Mouse (Mus musculus): Measurements from ENCODE around the gene Topbp1. TPM values are rescaled to one million over a fixed set of nuclear protein-coding genes. Genes with fewer than 3 reads are reported as not detected.

Gene Topbp1
- polyA plus RNA-seq (2016; fragmentation: Nextera tagmentation; extraction: Ambion mirVana) = 69.8 and 74.1 TPM in 2 replicates

DNA sequence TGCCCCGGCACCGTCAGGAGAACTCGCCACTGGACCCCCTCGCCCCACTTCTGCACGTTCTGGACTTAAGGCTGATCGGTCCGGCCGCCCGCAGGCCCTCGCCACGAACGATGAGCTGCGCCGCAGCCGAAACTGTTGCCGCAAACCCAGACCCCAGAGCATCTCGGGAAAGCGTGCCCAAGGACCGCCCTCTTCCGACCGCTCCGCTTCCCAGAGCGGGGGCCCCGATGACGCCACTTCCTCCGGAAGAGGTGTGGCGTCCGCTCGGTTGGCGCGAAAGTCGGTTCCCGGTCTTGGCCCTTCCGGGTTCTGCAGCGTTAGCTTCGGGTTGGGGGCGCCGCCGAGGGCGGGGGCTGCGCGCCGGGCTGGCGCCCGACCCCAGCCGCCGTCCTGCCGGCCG lies at the start of gene Topbp1, which contains the start of gene 1300017J02Rik:
Topbp1 (plus strand) TSS at position 289 of the 400 bp plus-strand sequence.
1300017J02Rik (minus strand) TSS at position 156 of the 400 bp plus-strand sequence.
- Histone ChIP-seq H3K27ac (peak within 1 kb of the TSS; percentile 91), H3K4me3 (peak within 1 kb of the TSS; percentile 94), H3K9me3 (replicated peaks) (no peaks in the 10 kb centered on the region), H3K27me3 (replicated peaks) (no peaks in the 10 kb centered on the region), H3K4me2 (peak within 1 kb of the TSS; percentile 85), H3K9ac (peak within 1 kb of the TSS; percentile 92), H3K36me3 (peaks cover 33% of the 10 kb centered on the region), H3K4me1 (peaks cover 46% of the 10 kb centered on the region)
- WGBS (ENCODE audit: insufficient replicate concordance) = under 1% methylated on average over 47 of the region's 49 CpGs
- ATAC-seq = peak; percentile 96

DNA sequence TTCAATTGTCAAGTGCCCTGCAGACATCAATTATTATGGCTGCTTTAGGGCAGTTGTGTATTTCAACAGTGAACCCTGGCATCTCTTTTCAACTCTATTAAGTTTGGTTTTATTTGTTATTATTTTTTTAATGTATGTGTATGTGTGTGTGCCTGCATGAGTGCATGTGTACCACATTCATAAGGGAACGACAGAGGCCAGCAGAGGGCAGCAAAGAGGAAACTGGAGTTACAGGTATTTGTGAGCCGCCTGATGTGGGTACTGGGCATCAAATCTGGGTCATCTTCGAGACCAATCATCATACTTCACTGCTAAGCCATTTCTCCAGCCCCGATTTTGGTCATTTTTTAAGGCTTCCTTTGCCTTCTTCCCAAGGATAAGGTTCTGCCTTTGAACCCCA lies 39.2 kb upstream of the Topbp1 start:
- H3K9me3 ChIP-seq (replicated peaks) = 0 out of 2 replicates have a peak, but pooled peaks cover 5% of the 10 kb centered on the region
- peaks cover 88% of the 10 kb centered on the region for H3K36me3 ChIP-seq
- H3K4me3 ChIP-seq = no peak overlapping the region
- no peak overlapping the region for H3K9ac ChIP-seq
- ATAC-seq = no peak
- no peaks in the 10 kb centered on the region for H3K27me3 ChIP-seq (replicated peaks)
- H3K4me2 ChIP-seq = no peak overlapping the region
- WGBS (ENCODE audit: insufficient replicate concordance) = 82% methylated on average over 4 of the region's 4 CpGs
- 0 out of 2 replicates have a peak, but pooled peaks cover 3% of the 10 kb centered on the region for H3K4me1 ChIP-seq
- no peak overlapping the region for H3K27ac ChIP-seq

DNA sequence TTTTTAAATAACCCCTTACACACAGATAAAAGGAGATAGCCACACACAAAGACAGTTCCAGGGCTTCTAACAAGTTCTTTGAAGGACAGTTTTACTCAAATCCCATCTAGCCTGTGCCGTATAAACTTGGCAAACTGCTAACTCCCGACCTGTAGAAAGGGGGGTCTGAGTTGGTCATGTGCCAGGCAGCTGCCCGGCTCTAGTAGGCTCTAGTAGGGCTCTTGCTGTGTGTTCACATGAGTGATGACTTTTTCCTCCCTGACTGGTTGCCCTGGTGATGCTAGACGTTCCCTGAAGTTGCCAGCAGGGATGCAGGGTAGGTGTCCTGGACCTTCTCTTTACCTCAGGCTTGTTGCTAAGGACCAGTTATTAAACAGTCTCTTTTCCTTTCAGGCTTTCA lies 33.9 kb upstream of the Topbp1 start:
- H3K9ac ChIP-seq = no peak overlapping the region
- ATAC-seq = no peak
- H3K36me3 ChIP-seq = peaks cover 75% of the 10 kb centered on the region
- WGBS (ENCODE audit: insufficient replicate concordance) = 57% methylated on average over 4 of the region's 4 CpGs
- H3K9me3 ChIP-seq (replicated peaks) = 0 out of 2 replicates have a peak, but pooled peaks cover under 1% of the 10 kb centered on the region
- no peak overlapping the region for H3K4me2 ChIP-seq
- H3K27ac ChIP-seq = no peak overlapping the region
- no peaks in the 10 kb centered on the region for H3K27me3 ChIP-seq (replicated peaks)
- peaks cover 27% of the 10 kb centered on the region for H3K4me1 ChIP-seq
- no peak overlapping the region for H3K4me3 ChIP-seq

DNA sequence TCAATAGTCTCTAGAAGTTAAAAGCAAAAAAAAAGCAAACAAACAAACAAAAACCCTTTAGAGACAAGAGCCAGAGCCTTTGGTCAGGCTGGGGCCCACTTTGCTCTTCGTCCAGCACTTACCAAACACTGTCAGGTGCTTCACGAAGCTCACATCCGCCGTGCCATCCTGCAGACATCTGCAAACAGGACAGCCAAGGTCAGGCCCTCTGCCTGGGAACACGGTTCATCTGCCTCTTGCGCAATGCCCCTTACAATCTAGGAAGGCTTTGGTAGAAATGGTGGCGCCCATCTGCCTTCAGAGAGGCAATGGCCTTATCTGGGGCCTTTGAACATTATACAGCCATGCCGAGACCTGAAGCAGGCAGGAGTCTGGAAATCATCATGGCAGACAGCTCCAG lies 30.2 kb upstream of the Topbp1 start:
- Histone ChIP-seq H3K9ac (no peak overlapping the region), H3K27me3 (replicated peaks) (no peaks in the 10 kb centered on the region), H3K9me3 (replicated peaks) (no peaks in the 10 kb centered on the region), H3K27ac (0 out of 2 replicates have a peak overlapping the region, but pooled peaks have one; percentile 53), H3K4me3 (no peak overlapping the region), H3K4me2 (no peak overlapping the region), H3K4me1 (peaks cover 37% of the 10 kb centered on the region), H3K36me3 (peaks cover 73% of the 10 kb centered on the region)
- WGBS (ENCODE audit: insufficient replicate concordance) = 66% methylated on average over 8 of the region's 8 CpGs
- no peak for ATAC-seq

GRCm38 (mm10) chr9:103275676-103276075 lies 29.3 kb upstream of the Topbp1 start:
- Histone ChIP-seq H3K9ac (peak overlapping the region; percentile 32), H3K4me2 (peak overlapping the region; percentile 23), H3K27ac (peak overlapping the region; percentile 73), H3K27me3 (replicated peaks) (no peaks in the 10 kb centered on the region), H3K36me3 (peaks cover 80% of the 10 kb centered on the region), H3K9me3 (replicated peaks) (no peaks in the 10 kb centered on the region), H3K4me3 (no peak overlapping the region), H3K4me1 (peaks cover 34% of the 10 kb centered on the region)
- 31% methylated on average over 1 of the region's 1 CpGs for WGBS (ENCODE audit: insufficient replicate concordance)
- peak; percentile 80 for ATAC-seq

GRCm38 (mm10) chr9:103276876-103277275 lies 28.1 kb upstream of the Topbp1 start:
- peak overlapping the region; percentile 73; the same call in 1 of the 2 replicates for H3K27ac ChIP-seq
- ATAC-seq = no peak
- no peak overlapping the region for H3K4me3 ChIP-seq
- H3K9ac ChIP-seq = no peak overlapping the region
- no peaks in the 10 kb centered on the region for H3K9me3 ChIP-seq (replicated peaks)
- 80% methylated on average over 6 of the region's 6 CpGs for WGBS (ENCODE audit: insufficient replicate concordance)
- H3K27me3 ChIP-seq (replicated peaks) = no peaks in the 10 kb centered on the region
- peaks cover 86% of the 10 kb centered on the region for H3K36me3 ChIP-seq
- H3K4me1 ChIP-seq = peaks cover 34% of the 10 kb centered on the region
- H3K4me2 ChIP-seq = no peak overlapping the region

- H3K27ac ChIP-seq = peak overlapping the region; percentile 100
- H3K4me1 ChIP-seq = peaks cover 71% of the 10 kb centered on the region
- H3K36me3 ChIP-seq = peaks cover 16% of the 10 kb centered on the region
- H3K9me3 ChIP-seq (replicated peaks) = no peaks in the 10 kb centered on the region
- peak overlapping the region; percentile 72 for H3K4me3 ChIP-seq
- H3K27me3 ChIP-seq (replicated peaks) = no peaks in the 10 kb centered on the region
- WGBS (ENCODE audit: insufficient replicate concordance) = 32% methylated on average over 4 of the region's 4 CpGs
- H3K9ac ChIP-seq = peak overlapping the region; percentile 90
- no peak for ATAC-seq
- peak overlapping the region; percentile 74 for H3K4me2 ChIP-seq
These were observed 18.6 kb upstream of the Topbp1 start for GRCm38 (mm10) chr9:103286396-103286795.

GRCm38 (mm10) chr9:103286901-103287422 lies 18.1 kb upstream of the Topbp1 start:
- Histone ChIP-seq H3K4me2 (peak overlapping the region; percentile 74), H3K4me1 (peaks cover 71% of the 10 kb centered on the region), H3K9me3 (replicated peaks) (no peaks in the 10 kb centered on the region), H3K36me3 (peaks cover 11% of the 10 kb centered on the region), H3K4me3 (peak overlapping the region; percentile 72), H3K9ac (peak overlapping the region; percentile 90), H3K27ac (peak overlapping the region; percentile 100), H3K27me3 (replicated peaks) (no peaks in the 10 kb centered on the region)
- ATAC-seq = 0 out of 2 replicates have a peak, but pooled peaks have one; percentile 8
- WGBS (ENCODE audit: insufficient replicate concordance) = 61% methylated on average over 13 of the region's 13 CpGs

DNA sequence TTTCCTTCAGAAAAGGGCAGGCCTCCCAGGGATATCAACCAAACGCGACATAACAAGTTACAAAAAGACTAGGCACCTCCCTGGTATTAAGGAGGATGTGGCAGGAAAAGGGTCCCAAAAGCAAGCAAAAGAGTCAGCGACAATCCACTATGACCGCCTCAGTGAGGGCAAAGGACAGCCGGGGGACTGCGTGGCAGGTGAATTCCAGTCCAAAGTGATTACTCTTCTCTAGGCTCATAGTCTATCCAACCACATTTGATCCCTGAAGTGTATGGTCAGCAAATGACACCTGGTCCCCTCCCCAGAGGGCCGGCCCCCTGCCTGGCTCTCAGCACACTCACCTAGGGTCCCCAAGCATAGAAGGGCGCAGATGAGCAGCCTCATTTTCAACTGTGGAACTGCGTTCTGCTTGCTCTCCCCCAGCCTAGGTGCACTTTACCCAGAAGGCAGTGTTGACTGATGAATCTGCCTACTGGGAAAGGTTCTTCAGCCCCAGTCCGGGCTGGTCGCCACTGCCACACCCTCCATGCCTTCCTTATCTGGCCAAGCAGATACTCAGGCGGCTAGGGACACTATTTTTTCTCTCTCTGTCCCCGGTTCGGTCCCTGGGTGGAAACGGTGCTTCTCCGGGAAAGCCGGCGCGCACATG lies 17.1 kb upstream of the Topbp1 start:
- Histone ChIP-seq H3K27me3 (replicated peaks) (no peaks in the 10 kb centered on the region), H3K4me1 (peaks cover 61% of the 10 kb centered on the region), H3K4me3 (peak overlapping the region; percentile 72), H3K4me2 (peak overlapping the region; percentile 74), H3K27ac (peak overlapping the region; percentile 100), H3K9ac (peak overlapping the region; percentile 90), H3K9me3 (replicated peaks) (no peaks in the 10 kb centered on the region), H3K36me3 (peaks cover under 1% of the 10 kb centered on the region; the same call in 1 of the 2 replicates)
- WGBS (ENCODE audit: insufficient replicate concordance) = 28% methylated on average over 19 of the region's 19 CpGs
- ATAC-seq = peak; percentile 97

GRCm38 (mm10) chr9:103288489-103289180 lies 16.4 kb upstream of the Topbp1 start:
- ATAC-seq = peak; percentile 86
- no peaks in the 10 kb centered on the region for H3K9me3 ChIP-seq (replicated peaks)
- H3K27me3 ChIP-seq (replicated peaks) = no peaks in the 10 kb centered on the region
- WGBS (ENCODE audit: insufficient replicate concordance) = 40% methylated on average over 13 of the region's 13 CpGs
- peak overlapping the region; percentile 90 for H3K9ac ChIP-seq
- peak overlapping the region; percentile 100 for H3K27ac ChIP-seq
- H3K36me3 ChIP-seq = no peaks in the 10 kb centered on the region
- peak overlapping the region; percentile 72 for H3K4me3 ChIP-seq
- H3K4me1 ChIP-seq = peaks cover 61% of the 10 kb centered on the region
- H3K4me2 ChIP-seq = peak overlapping the region; percentile 74

DNA sequence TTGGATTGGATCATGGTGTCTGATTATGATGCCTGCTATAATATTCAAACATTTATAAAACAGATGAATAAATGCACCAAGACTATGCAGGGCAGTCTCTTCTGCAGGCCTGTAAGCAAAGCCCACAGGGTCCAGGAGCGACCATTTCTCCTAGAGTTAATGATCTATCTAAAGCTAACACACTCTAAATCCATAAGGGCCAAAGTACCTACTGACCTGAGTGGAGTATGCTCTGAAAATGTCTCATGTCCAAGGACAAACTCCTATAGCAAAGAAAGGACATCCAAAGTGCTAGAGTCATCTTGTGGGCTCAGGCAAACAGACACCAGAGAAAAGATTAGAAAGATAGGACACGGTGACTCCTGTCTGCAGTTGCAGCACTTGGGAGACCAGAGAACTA lies 10.5 kb upstream of the Topbp1 start:
- WGBS (ENCODE audit: insufficient replicate concordance) = 58% methylated on average over 2 of the region's 2 CpGs
- H3K36me3 ChIP-seq = no peaks in the 10 kb centered on the region
- H3K4me1 ChIP-seq = peaks cover 11% of the 10 kb centered on the region
- no peak overlapping the region for H3K4me2 ChIP-seq
- H3K27ac ChIP-seq = peak overlapping the region; percentile 54; the same call in 1 of the 2 replicates
- no peaks in the 10 kb centered on the region for H3K9me3 ChIP-seq (replicated peaks)
- H3K9ac ChIP-seq = no peak overlapping the region
- H3K4me3 ChIP-seq = no peak overlapping the region
- H3K27me3 ChIP-seq (replicated peaks) = no peaks in the 10 kb centered on the region
- ATAC-seq = peak; percentile 75

DNA sequence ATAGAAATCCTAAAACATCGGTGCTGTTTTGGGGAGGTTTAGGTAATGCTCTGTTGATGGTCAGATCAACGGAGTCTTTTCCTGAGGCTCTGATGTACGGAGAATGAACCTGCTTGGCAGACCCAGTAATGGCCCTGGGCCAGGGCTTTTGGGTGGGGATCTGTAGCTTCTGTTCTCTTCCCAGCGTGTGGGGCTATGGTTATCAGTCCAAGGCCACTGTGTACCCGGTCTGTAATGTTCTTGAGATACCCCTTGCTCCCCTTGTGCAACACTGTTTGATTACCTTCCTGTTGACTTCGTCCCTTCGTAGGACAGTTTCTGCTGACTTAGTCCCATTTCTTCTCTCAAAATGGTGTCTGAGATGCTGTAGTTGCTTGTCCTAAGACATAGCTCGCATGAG lies 3.9 kb upstream of the Topbp1 start:
- ATAC-seq = no peak
- peaks cover 23% of the 10 kb centered on the region for H3K4me1 ChIP-seq
- no peaks in the 10 kb centered on the region for H3K9me3 ChIP-seq (replicated peaks)
- H3K4me2 ChIP-seq = no peak overlapping the region
- WGBS (ENCODE audit: insufficient replicate concordance) = 70% methylated on average over 8 of the region's 8 CpGs
- H3K27me3 ChIP-seq (replicated peaks) = no peaks in the 10 kb centered on the region
- no peaks in the 10 kb centered on the region for H3K36me3 ChIP-seq
- H3K4me3 ChIP-seq = no peak overlapping the region
- no peak overlapping the region for H3K27ac ChIP-seq
- no peak overlapping the region for H3K9ac ChIP-seq
